Mouse (Mus musculus) liver, embryonic 18 days (tissue): ENCODE data around the gene Myg1. TPM values are rescaled to one million over a fixed set of nuclear protein-coding genes. Genes with fewer than 3 reads are reported as not detected.

Source experiments
- polyA plus RNA-seq: library from polyadenylated mRNA; depleted of rRNA; stranded (reverse); fragments of >200 nt; gene quantifications from 2 replicates; pipeline ENCODE4 v1.2.3, GENCODE M21; 2012; rRNA removed

The Myg1 gene
- 25.2 and 28.0 TPM in 2 replicates for polyA plus RNA-seq

GRCm38 (mm10) chr15:102331610-102332015, at the start of gene Myg1:
Gene Myg1 (plus strand): TSS chr15:102331709.

GRCm38 (mm10) chr15:102295633-102296367, 35.7 kb upstream of the Myg1 start, which contains the start of gene Espl1:
Gene Espl1 (plus strand): TSS chr15:102296266.

GRCm38 (mm10) chr15:102326022-102326576, 5.4 kb upstream of the Myg1 start, which contains the start of gene Pfdn5:
Gene Pfdn5 (plus strand): TSS chr15:102326116.

GRCm38 (mm10) chr15:102350138-102350941, 18.8 kb downstream of the Myg1 start, which contains the start of gene Aaas:
Gene Aaas (minus strand): TSS chr15:102350771.

GRCm38 (mm10) chr15:102366733-102367344, 35.3 kb downstream of the Myg1 start, which contains the start of gene Sp7:
Gene Sp7 (minus strand): TSS chr15:102367182.

Other genes with a start within 250 kb of the Myg1 start
- gene Tns2, start 231.3 kb upstream of the Myg1 start, polyA plus RNA-seq: 9.6 and 10.3 TPM in 2 replicates
- 14.1 and 15.2 TPM in 2 replicates for gene Spryd3, start 195.5 kb upstream of the Myg1 start, polyA plus RNA-seq
- gene Igfbp6, start 187.3 kb upstream of the Myg1 start, polyA plus RNA-seq: 2.3 and 2.6 TPM in 2 replicates
- 26.4 and 26.5 TPM in 2 replicates for gene Soat2, start 181.2 kb upstream of the Myg1 start, polyA plus RNA-seq
- gene Zfp740, start 128.5 kb upstream of the Myg1 start, polyA plus RNA-seq: 17.1 and 18.6 TPM in 2 replicates
- gene Csad, start 127.0 kb upstream of the Myg1 start, polyA plus RNA-seq: 137 and 161 TPM in 2 replicates
- 2.8 and 2.9 TPM in 2 replicates for gene Itgb7, start 99.8 kb upstream of the Myg1 start, polyA plus RNA-seq
- gene Rarg, start 74.2 kb upstream of the Myg1 start, polyA plus RNA-seq: 3.1 and 3.6 TPM in 2 replicates
- gene Gm9918, start 61.1 kb upstream of the Myg1 start, polyA plus RNA-seq: 0.01 and 0.02 TPM in 2 replicates
- 14.0 and 14.1 TPM in 2 replicates for gene Mfsd5, start 52.3 kb upstream of the Myg1 start, polyA plus RNA-seq
- gene Espl1, start 35.4 kb upstream of the Myg1 start, polyA plus RNA-seq: 8.2 and 8.8 TPM in 2 replicates
- 87.7 and 89.5 TPM in 2 replicates for gene Pfdn5, start 5.6 kb upstream of the Myg1 start, polyA plus RNA-seq
- gene Aaas, start 19.1 kb downstream of the Myg1 start, polyA plus RNA-seq: 18.3 and 19.1 TPM in 2 replicates
- gene Sp7, start 35.5 kb downstream of the Myg1 start, polyA plus RNA-seq: 0.01 TPM in 2 replicates
- 8.2 and 8.8 TPM in 2 replicates for gene Sp1, start 74.4 kb downstream of the Myg1 start, polyA plus RNA-seq
- 0.02 and 0.06 TPM in 2 replicates for gene Amhr2, start 113.7 kb downstream of the Myg1 start, polyA plus RNA-seq
- 81.6 and 90.5 TPM in 2 replicates for gene Prr13, start 127.3 kb downstream of the Myg1 start, polyA plus RNA-seq
- gene Pcbp2, start 138.8 kb downstream of the Myg1 start, polyA plus RNA-seq: 168 and 201 TPM in 2 replicates
- not detected in 2 replicates for gene Gm10337, start 172.0 kb downstream of the Myg1 start, polyA plus RNA-seq
- gene Map3k12, start 185.4 kb downstream of the Myg1 start, polyA plus RNA-seq: 1.1 and 1.5 TPM in 2 replicates
- 32.8 and 33.5 TPM in 2 replicates for gene Tarbp2, start 186.5 kb downstream of the Myg1 start, polyA plus RNA-seq
- gene Npff, start 193.2 kb downstream of the Myg1 start, polyA plus RNA-seq: 0.95 and 1.7 TPM in 2 replicates